12 mouse cellular contexts compared by ENCODE assay signal in the genomic region with DNA sequence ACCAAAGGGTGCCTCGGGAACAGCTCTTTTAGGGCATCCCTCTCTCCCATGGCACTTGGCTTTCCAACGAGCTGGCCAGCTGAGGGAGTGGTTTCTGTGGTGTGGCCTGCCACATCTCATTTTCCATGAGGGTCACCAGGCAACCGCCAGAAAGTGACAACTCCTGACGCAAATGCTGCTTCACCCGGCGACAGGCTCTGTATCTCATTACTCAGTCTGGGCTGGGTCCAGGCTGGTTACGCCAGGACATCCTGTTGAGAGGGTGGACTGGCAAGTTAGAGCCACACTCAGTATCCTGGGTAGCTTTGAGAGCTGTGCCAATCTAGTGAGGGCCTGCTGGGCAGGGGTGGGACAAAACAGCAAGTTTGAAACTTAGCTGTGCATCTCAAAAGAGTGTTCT.
A peak's percentile ranks its signal among the peaks of the same experiment; 100 is the strongest.
DNase-seq lines count a peak whose midpoint lies in the region; ATAC-seq and TF ChIP-seq lines count a peak whose summit lies in the region.
"Had no signal": no experiment of that assay in that cellular context is flagged by ENCODE, and none has a peak within 500 bp of the region (broad histone marks: within the 10 kb centered on the region; RNA-seq: fewer than 3 reads in every experiment).

No protein-coding gene starts in this region.

- no peaks in the 10 kb centered on the region for H3K9me3 ChIP-seq in kidney, embryonic 15.5 days (replicated peaks)
- no peaks in the 10 kb centered on the region for H3K9me3 ChIP-seq in stomach, postnatal 0 days (ENCODE audit: control insufficient read depth, low read length)
- H3K9me3 ChIP-seq: liver, embryonic 15.5 days had no signal

- ATAC-seq in kidney, embryonic 15.5 days (replicated peaks; ENCODE audit: low FRiP score), result no peak
- no peak for ATAC-seq in stomach, postnatal 0 days (ENCODE audit: low FRiP score, low TSS enrichment)
- ATAC-seq: forebrain, postnatal 0 days had no signal

- WGBS in kidney, embryonic 15.5 days, result 44% methylated on average over 7 of the region's 7 CpGs
- 63% methylated on average over 7 of the region's 7 CpGs for WGBS in stomach, postnatal 0 days

- TF ChIP-seq EP300 in stomach, postnatal 0 days (optimal IDR thresholded peaks at IDR 0.05), result no peak

- H3K36me3 ChIP-seq in kidney, embryonic 15.5 days, result no peaks in the 10 kb centered on the region
- H3K36me3 ChIP-seq in stomach, postnatal 0 days (ENCODE audit: control insufficient read depth, insufficient read depth, low read length), result no peaks in the 10 kb centered on the region
- H3K36me3 ChIP-seq: G1E; liver, embryonic 15.5 days had no signal

- H3K9ac ChIP-seq in kidney, embryonic 15.5 days, result no peak overlapping the region
- H3K9ac ChIP-seq in stomach, postnatal 0 days (ENCODE audit: low read length), result no peak overlapping the region
- H3K9ac ChIP-seq: forebrain, postnatal 0 days; liver, embryonic 15.5 days had no signal

- peaks cover 21% of the 10 kb centered on the region for H3K4me1 ChIP-seq in kidney, embryonic 15.5 days
- no peaks in the 10 kb centered on the region for H3K4me1 ChIP-seq in stomach, postnatal 0 days (replicated peaks; ENCODE audit: control insufficient read depth, insufficient read depth)
- H3K4me1 ChIP-seq: liver, embryonic 15.5 days had no signal

- H3K27ac ChIP-seq in kidney, embryonic 15.5 days, result no peak overlapping the region
- no peak overlapping the region for H3K27ac ChIP-seq in stomach, postnatal 0 days (replicated peaks)
- H3K27ac ChIP-seq: liver, embryonic 15.5 days had no signal

- no peak for TF ChIP-seq CTCF in stomach, postnatal 0 days (IDR thresholded peaks at IDR 0.05; ENCODE audit: low read depth)

- H3K4me2 ChIP-seq in kidney, embryonic 15.5 days, result no peak overlapping the region
- no peak overlapping the region for H3K4me2 ChIP-seq in stomach, postnatal 0 days (replicated peaks; ENCODE audit: low read depth)
- H3K4me2 ChIP-seq: liver, embryonic 15.5 days had no signal

- no peak overlapping the region for H3K4me3 ChIP-seq in kidney, embryonic 15.5 days (replicated peaks)
- no peak overlapping the region for H3K4me3 ChIP-seq in stomach, postnatal 0 days (ENCODE audit: low read depth, low read length)
- H3K4me3 ChIP-seq: liver, embryonic 15.5 days had no signal

- no peaks in the 10 kb centered on the region for H3K27me3 ChIP-seq in kidney, embryonic 15.5 days
- no peaks in the 10 kb centered on the region for H3K27me3 ChIP-seq in stomach, postnatal 0 days (ENCODE audit: control insufficient read depth, insufficient read depth, low read length)
- H3K27me3 ChIP-seq: liver, embryonic 15.5 days had no signal

- DNase-seq in adrenal gland, adult (ENCODE audit: inconsistent age in 2 of 2, low spot score in 1 of 2), result peak; percentile 57 to 67
- DNase-seq in adrenal gland, postnatal 4 days (ENCODE audit: low spot score in 2 of 2), result no peak
- DNase-seq in kidney, adult 11 months, result peak; percentile 31
- DNase-seq in gastrocnemius, postnatal 10 days, result peak; percentile 38
- peak; percentile 25 for DNase-seq in lung, postnatal 14 days
- no peak for DNase-seq in thymus, adult 18-20 months
- no peak for DNase-seq in stomach, postnatal 0 days (ENCODE audit: low spot score)
- DNase-seq: forebrain, postnatal 0 days; layer of hippocampus, adult 9-11 months had no signal

Comparison
In these comparisons a context has a peak if more than half of its experiments do, and no peak if none do; other contexts are left out.
1. DNase-seq: peak in adrenal gland, adult (2 of 2), kidney, adult 11 months (single experiment), gastrocnemius, postnatal 10 days (single experiment) and lung, postnatal 14 days (single experiment); none in adrenal gland, postnatal 4 days (0 of 2), thymus, adult 18-20 months (0 of 2) and stomach, postnatal 0 days (single experiment).